Mouse (Mus musculus) heart, embryonic 10.5 days (tissue): ENCODE data around the gene C5ar2. TPM values are rescaled to one million over a fixed set of nuclear protein-coding genes. Genes with fewer than 3 reads are reported as not detected.

Experiments
- DNase-seq: peaks from one replicate; pipeline ENCODE4 v3.0.0-alpha.2; 2017; ENCODE audit warnings: low spot score
- H3K27ac ChIP-seq: fragments of 300-500 bp; sonication (generic); 2 replicates; pipeline ENCODE4 v1.5.1; 2016; ENCODE audit warnings: mild to moderate bottlenecking
- H3K27me3 ChIP-seq: fragments of 300-500 bp; sonication (generic); 2 replicates; pipeline ENCODE4 v1.6.1; 2016; ENCODE audit warnings: mild to moderate bottlenecking; ENCODE audit not compliant: poor library complexity, insufficient read depth, severe bottlenecking
- H3K36me3 ChIP-seq: fragments of 300-500 bp; sonication (generic); 2 replicates; pipeline ENCODE4 v1.6.1; 2016; ENCODE audit warnings: mild to moderate bottlenecking, moderate library complexity
- H3K4me1 ChIP-seq: fragments of 300-500 bp; sonication (generic); 2 replicates; pipeline ENCODE4 v1.6.1; 2016; ENCODE audit warnings: mild to moderate bottlenecking
- H3K4me3 ChIP-seq: fragments of 300-500 bp; sonication (generic); 2 replicates; pipeline ENCODE4 v1.5.1; 2016; ENCODE audit warnings: mild to moderate bottlenecking, moderate library complexity
- H3K9me3 ChIP-seq: fragments of 300-500 bp; sonication (generic); 2 replicates; pipeline ENCODE4 v1.6.1; 2016; ENCODE audit warnings: mild to moderate bottlenecking, moderate library complexity
- WGBS: fragments of 180-500 bp; shearing (Covaris S2); methylation state at CpG from one replicate; pipeline ENCODE4 v1.1.7; 2016; 5-methylcytosine and 5-hydroxymethylcytosine counted together
- polyA plus RNA-seq: library from polyadenylated mRNA; unstranded; fragments of >200 nt; fragmentation: Nextera tagmentation; extraction: Ambion mirVana; gene quantifications from 2 replicates; pipeline ENCODE4 v1.2.1, GENCODE M21; 2016

Gene C5ar2
- polyA plus RNA-seq, 1 experiment from 2014 or later, result 0.54 TPM

GRCm38 (mm10) chr7:16245958-16246357 lies 2.0 kb upstream of the C5ar2 start:
- no peaks in the 10 kb centered on the region for H3K27me3 ChIP-seq
- H3K9me3 ChIP-seq, result no peaks in the 10 kb centered on the region
- H3K36me3 ChIP-seq, result no peaks in the 10 kb centered on the region
- WGBS, result 17% methylated on average over 2 of the region's 4 CpGs
- no peak overlapping the region for H3K4me3 ChIP-seq
- no peak overlapping the region for H3K27ac ChIP-seq
- DNase-seq, result no peak
- peaks cover 6% of the 10 kb centered on the region; the same call in 1 of the 2 replicates for H3K4me1 ChIP-seq

- no peaks in the 10 kb centered on the region for H3K36me3 ChIP-seq
- DNase-seq, result no peak
- no peaks in the 10 kb centered on the region for H3K27me3 ChIP-seq
- no peaks in the 10 kb centered on the region for H3K9me3 ChIP-seq
- no peak overlapping the region for H3K4me3 ChIP-seq
- WGBS, result 78% methylated on average over 6 of the region's 6 CpGs
- peak overlapping the region; percentile 13; the same call in 1 of the 2 replicates for H3K27ac ChIP-seq
- H3K4me1 ChIP-seq, result peaks cover 17% of the 10 kb centered on the region; the same call in 1 of the 2 replicates
Measured at GRCm38 (mm10) chr7:16242198-16242597, 1.8 kb downstream of the C5ar2 start.

GRCm38 (mm10) chr7:16241787-16242186 lies 2.2 kb downstream of the C5ar2 start:
- Histone ChIP-seq H3K36me3 (no peaks in the 10 kb centered on the region), H3K9me3 (no peaks in the 10 kb centered on the region), H3K4me3 (no peak overlapping the region), H3K4me1 (peaks cover 17% of the 10 kb centered on the region; the same call in 1 of the 2 replicates), H3K27me3 (no peaks in the 10 kb centered on the region), H3K27ac (peak overlapping the region; percentile 13; the same call in 1 of the 2 replicates)
- WGBS, result 54% methylated on average over 11 of the region's 11 CpGs
- no peak for DNase-seq

GRCm38 (mm10) chr7:16240978-16241303 lies 3.0 kb downstream of the C5ar2 start:
- Histone ChIP-seq H3K27me3 (no peaks in the 10 kb centered on the region), H3K9me3 (no peaks in the 10 kb centered on the region), H3K36me3 (no peaks in the 10 kb centered on the region), H3K4me3 (no peak overlapping the region), H3K27ac (no peak overlapping the region), H3K4me1 (peaks cover 17% of the 10 kb centered on the region; the same call in 1 of the 2 replicates)
- WGBS, result 81% methylated on average over 1 of the region's 1 CpGs
- no peak for DNase-seq

- Histone ChIP-seq H3K4me3 (no peak overlapping the region), H3K36me3 (no peaks in the 10 kb centered on the region), H3K27me3 (no peaks in the 10 kb centered on the region), H3K27ac (no peak overlapping the region), H3K9me3 (no peaks in the 10 kb centered on the region), H3K4me1 (0 out of 2 replicates have a peak, but pooled peaks cover 17% of the 10 kb centered on the region)
- WGBS, result 70% methylated on average over 7 of the region's 7 CpGs
- DNase-seq, result peak; percentile 82
Measured at GRCm38 (mm10) chr7:16240281-16240977, 3.5 kb downstream of the C5ar2 start.

GRCm38 (mm10) chr7:16239554-16239997 lies 4.4 kb downstream of the C5ar2 start:
- no peak for DNase-seq
- Histone ChIP-seq H3K9me3 (no peaks in the 10 kb centered on the region), H3K27ac (peak overlapping the region; percentile 47; the same call in 1 of the 2 replicates), H3K27me3 (no peaks in the 10 kb centered on the region), H3K36me3 (no peaks in the 10 kb centered on the region), H3K4me1 (0 out of 2 replicates have a peak, but pooled peaks cover 17% of the 10 kb centered on the region), H3K4me3 (no peak overlapping the region)
- WGBS, result 59% methylated on average over 9 of the region's 9 CpGs

GRCm38 (mm10) chr7:16229869-16230268 lies 14.1 kb downstream of the C5ar2 start:
- H3K36me3 ChIP-seq, result no peaks in the 10 kb centered on the region
- DNase-seq, result no peak
- H3K9me3 ChIP-seq, result peaks cover 5% of the 10 kb centered on the region; the same call in 1 of the 2 replicates
- H3K27ac ChIP-seq, result peak overlapping the region; percentile 3; the same call in 1 of the 2 replicates
- peaks cover 4% of the 10 kb centered on the region; the same call in 1 of the 2 replicates for H3K27me3 ChIP-seq
- H3K4me1 ChIP-seq, result peaks cover 16% of the 10 kb centered on the region
- 30% methylated on average over 5 of the region's 5 CpGs for WGBS
- no peak overlapping the region for H3K4me3 ChIP-seq

GRCm38 (mm10) chr7:16221582-16222272 lies 22.2 kb downstream of the C5ar2 start, which contains the start of gene Dhx34:
Dhx34 (minus strand) TSS chr7:16222037.
- peak; percentile 97 for DNase-seq
- Histone ChIP-seq H3K36me3 (peaks cover 20% of the 10 kb centered on the region), H3K4me3 (peak within 1 kb of the TSS; percentile 81), H3K27ac (peak within 1 kb of the TSS; percentile 95), H3K4me1 (peaks cover 17% of the 10 kb centered on the region), H3K9me3 (no peaks in the 10 kb centered on the region), H3K27me3 (peaks cover 9% of the 10 kb centered on the region; the same call in 1 of the 2 replicates)
- WGBS, result 2% methylated on average over 34 of the region's 34 CpGs

- 94% methylated on average over 9 of the region's 9 CpGs for WGBS
- no peaks in the 10 kb centered on the region for H3K27me3 ChIP-seq
- H3K4me3 ChIP-seq, result no peak overlapping the region
- H3K36me3 ChIP-seq, result peaks cover 93% of the 10 kb centered on the region
- H3K9me3 ChIP-seq, result no peaks in the 10 kb centered on the region
- no peak overlapping the region for H3K27ac ChIP-seq
- 0 out of 2 replicates have a peak, but pooled peaks cover 9% of the 10 kb centered on the region for H3K4me1 ChIP-seq
- no peak for DNase-seq
Measured at GRCm38 (mm10) chr7:16213986-16214385, 30.0 kb downstream of the C5ar2 start.

- 91% methylated on average over 6 of the region's 6 CpGs for WGBS
- Histone ChIP-seq H3K36me3 (peaks cover 93% of the 10 kb centered on the region), H3K4me1 (0 out of 2 replicates have a peak, but pooled peaks cover 4% of the 10 kb centered on the region), H3K27ac (no peak overlapping the region), H3K9me3 (no peaks in the 10 kb centered on the region), H3K27me3 (no peaks in the 10 kb centered on the region), H3K4me3 (no peak overlapping the region)
- no peak for DNase-seq
Measured at GRCm38 (mm10) chr7:16213196-16213595, 30.8 kb downstream of the C5ar2 start.

GRCm38 (mm10) chr7:16210862-16211365 lies 33.0 kb downstream of the C5ar2 start:
- Histone ChIP-seq H3K9me3 (no peaks in the 10 kb centered on the region), H3K4me3 (no peak overlapping the region), H3K4me1 (no peaks in the 10 kb centered on the region), H3K27me3 (no peaks in the 10 kb centered on the region), H3K36me3 (peaks cover 87% of the 10 kb centered on the region), H3K27ac (no peak overlapping the region)
- DNase-seq, result no peak
- WGBS, result 71% methylated on average over 12 of the region's 12 CpGs

GRCm38 (mm10) chr7:16208781-16209665 lies 34.9 kb downstream of the C5ar2 start:
- H3K27ac ChIP-seq, result no peak overlapping the region
- peaks cover 87% of the 10 kb centered on the region for H3K36me3 ChIP-seq
- WGBS, result 88% methylated on average over 21 of the region's 21 CpGs
- no peaks in the 10 kb centered on the region for H3K27me3 ChIP-seq
- no peaks in the 10 kb centered on the region for H3K4me1 ChIP-seq
- H3K4me3 ChIP-seq, result no peak overlapping the region
- H3K9me3 ChIP-seq, result no peaks in the 10 kb centered on the region
- DNase-seq, result no peak
